9 mouse cellular contexts compared by ENCODE assay signal in the genomic region with DNA sequence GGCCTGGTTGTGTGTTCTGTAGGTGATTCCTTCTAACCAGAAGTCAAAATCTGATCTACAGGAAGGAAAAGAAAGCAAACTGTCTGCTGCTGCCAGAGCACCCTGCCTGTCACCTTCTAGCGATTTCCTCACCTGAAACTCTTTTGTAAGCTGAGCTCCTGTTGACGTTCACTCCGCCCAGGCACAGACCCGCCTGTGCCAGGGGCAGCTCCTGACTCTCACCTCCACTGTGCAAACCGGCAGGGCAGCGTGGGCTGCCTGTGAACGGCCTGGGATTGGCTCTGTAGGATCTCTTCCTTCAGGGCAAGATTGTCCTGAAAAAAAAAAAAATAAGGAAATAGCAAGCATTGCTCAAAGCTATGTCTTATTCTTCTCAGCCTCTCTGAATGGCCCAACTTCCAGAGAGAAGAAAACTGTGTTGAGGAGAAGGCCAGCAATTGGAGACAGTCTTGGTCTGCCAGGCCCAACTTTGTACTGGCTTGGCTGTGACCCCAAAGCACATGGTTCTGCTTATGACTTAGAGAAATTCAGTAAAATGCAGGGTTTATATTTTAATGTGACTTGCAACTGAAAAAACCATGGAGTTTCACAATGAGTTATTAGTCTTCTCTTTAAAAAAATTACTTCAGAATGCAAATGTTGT. TPM values are rescaled to one million over a fixed set of nuclear protein-coding genes. Genes with fewer than 3 reads are reported as not detected.
DNase-seq lines count a peak whose midpoint lies in the region; ATAC-seq and TF ChIP-seq lines count a peak whose summit lies in the region.
"Had no signal": no experiment of that assay in that cellular context is flagged by ENCODE, and none has a peak within 500 bp of the region (broad histone marks: within the 10 kb centered on the region; RNA-seq: fewer than 3 reads in every experiment).

No protein-coding gene starts in this region.

- H3K4me3 ChIP-seq in limb, embryonic 12.5 days (replicated peaks), result no peak overlapping the region
- H3K4me3 ChIP-seq in limb, embryonic 10.5 days, result no peak overlapping the region
- H3K4me3 ChIP-seq in embryonic facial prominence, embryonic 13.5 days, result no peak overlapping the region
- H3K4me3 ChIP-seq in limb, embryonic 14.5 days (replicated peaks; ENCODE audit: low read length), result no peak overlapping the region
- no peak overlapping the region for H3K4me3 ChIP-seq in stomach, embryonic 14.5 days (ENCODE audit: low read depth, low read length)
- H3K4me3 ChIP-seq in forebrain, postnatal 0 days (ENCODE audit: low read depth, low read length), result no peak overlapping the region
- H3K4me3 ChIP-seq: hindbrain, embryonic 10.5 days had no signal

- H3K9me3 ChIP-seq in limb, embryonic 12.5 days, result no peaks in the 10 kb centered on the region
- H3K9me3 ChIP-seq in limb, embryonic 10.5 days (replicated peaks), result no peaks in the 10 kb centered on the region
- H3K9me3 ChIP-seq in embryonic facial prominence, embryonic 13.5 days, result no peaks in the 10 kb centered on the region
- H3K9me3 ChIP-seq in limb, embryonic 14.5 days (ENCODE audit: control insufficient read depth, low read length), result no peaks in the 10 kb centered on the region
- no peaks in the 10 kb centered on the region for H3K9me3 ChIP-seq in stomach, embryonic 14.5 days (ENCODE audit: control insufficient read depth, low read depth, low read length)
- no peaks in the 10 kb centered on the region for H3K9me3 ChIP-seq in forebrain, postnatal 0 days (ENCODE audit: low read length)
- H3K9me3 ChIP-seq: hindbrain, embryonic 10.5 days had no signal

- no peak overlapping the region for H3K4me2 ChIP-seq in limb, embryonic 12.5 days
- no peak overlapping the region for H3K4me2 ChIP-seq in embryonic facial prominence, embryonic 13.5 days
- H3K4me2 ChIP-seq in limb, embryonic 14.5 days (replicated peaks; ENCODE audit: low read depth, low read length, severe bottlenecking), result no peak overlapping the region
- peak overlapping the region; percentile 16; the same call in 1 of the 2 replicates for H3K4me2 ChIP-seq in stomach, embryonic 14.5 days (replicated peaks; ENCODE audit: low read depth, low read length)
- H3K4me2 ChIP-seq in forebrain, postnatal 0 days (ENCODE audit: low read depth), result no peak overlapping the region

- H3K9ac ChIP-seq in limb, embryonic 12.5 days (replicated peaks), result no peak overlapping the region
- H3K9ac ChIP-seq in embryonic facial prominence, embryonic 13.5 days, result 0 out of 2 replicates have a peak overlapping the region, but pooled peaks have one; percentile 27
- no peak overlapping the region for H3K9ac ChIP-seq in limb, embryonic 14.5 days (ENCODE audit: low read depth, low read length, severe bottlenecking)
- H3K9ac ChIP-seq in stomach, embryonic 14.5 days (replicated peaks; ENCODE audit: low read depth, low read length), result no peak overlapping the region; the same call in 1 of the 2 replicates
- H3K9ac ChIP-seq in forebrain, postnatal 0 days, result no peak overlapping the region

- no peak for ATAC-seq in limb, embryonic 12.5 days (ENCODE audit: insufficient number of reproducible peaks, insufficient read depth, low FRiP score, low TSS enrichment, low read depth)
- ATAC-seq in embryonic facial prominence, embryonic 13.5 days (ENCODE audit: insufficient number of reproducible peaks, insufficient read depth, low FRiP score, low TSS enrichment, low read depth), result no peak
- no peak for ATAC-seq in limb, embryonic 14.5 days (ENCODE audit: low FRiP score, low read depth)
- no peak; the same call in 1 of the 2 replicates for ATAC-seq in stomach, embryonic 14.5 days (ENCODE audit: insufficient number of reproducible peaks, insufficient read depth, low FRiP score, low read depth)
- no peak for ATAC-seq in granulocyte monocyte progenitor cell, adult 5-6 weeks (replicated peaks; ENCODE audit: poor library complexity, severe bottlenecking)
- no peak for ATAC-seq in forebrain, postnatal 0 days

- peaks cover 25% of the 10 kb centered on the region for H3K36me3 ChIP-seq in limb, embryonic 12.5 days
- H3K36me3 ChIP-seq in limb, embryonic 10.5 days, result peaks cover 11% of the 10 kb centered on the region
- peaks cover 11% of the 10 kb centered on the region; the same call in 1 of the 2 replicates for H3K36me3 ChIP-seq in embryonic facial prominence, embryonic 13.5 days
- H3K36me3 ChIP-seq in limb, embryonic 14.5 days (ENCODE audit: control insufficient read depth, insufficient read depth, low read length), result peaks cover 10% of the 10 kb centered on the region
- no peaks in the 10 kb centered on the region; the same call in 1 of the 2 replicates for H3K36me3 ChIP-seq in stomach, embryonic 14.5 days (ENCODE audit: control insufficient read depth, insufficient read depth, low read length)
- peaks cover 11% of the 10 kb centered on the region; the same call in 1 of the 2 replicates for H3K36me3 ChIP-seq in forebrain, postnatal 0 days (ENCODE audit: insufficient read depth)

- 44% methylated on average over 7 of the region's 7 CpGs for WGBS in limb, embryonic 12.5 days
- 55% methylated on average over 7 of the region's 7 CpGs for WGBS in limb, embryonic 10.5 days
- 52% methylated on average over 7 of the region's 7 CpGs for WGBS in embryonic facial prominence, embryonic 13.5 days
- WGBS in limb, embryonic 14.5 days, result 44% methylated on average over 7 of the region's 7 CpGs
- 46% methylated on average over 7 of the region's 7 CpGs for WGBS in stomach, embryonic 14.5 days
- 82% methylated on average over 7 of the region's 7 CpGs for WGBS in forebrain, postnatal 0 days

- H3K4me1 ChIP-seq in limb, embryonic 12.5 days (replicated peaks), result peaks cover 12% of the 10 kb centered on the region
- peaks cover 14% of the 10 kb centered on the region for H3K4me1 ChIP-seq in limb, embryonic 10.5 days
- H3K4me1 ChIP-seq in embryonic facial prominence, embryonic 13.5 days, result peaks cover 37% of the 10 kb centered on the region
- peaks cover 23% of the 10 kb centered on the region for H3K4me1 ChIP-seq in limb, embryonic 14.5 days (ENCODE audit: control insufficient read depth, insufficient read depth, low read length)
- H3K4me1 ChIP-seq in stomach, embryonic 14.5 days (ENCODE audit: control insufficient read depth, insufficient read depth, low read length), result peaks cover 10% of the 10 kb centered on the region
- peaks cover 13% of the 10 kb centered on the region for H3K4me1 ChIP-seq in forebrain, postnatal 0 days (ENCODE audit: insufficient read depth)

- no peak for TF ChIP-seq POLR2A in limb, embryonic 14.5 days (IDR thresholded peaks at IDR 0.05; ENCODE audit: borderline replicate concordance, extremely low read depth, insufficient read depth, insufficient read length)

- no peaks in the 10 kb centered on the region for H3K27me3 ChIP-seq in limb, embryonic 12.5 days
- no peaks in the 10 kb centered on the region for H3K27me3 ChIP-seq in limb, embryonic 10.5 days (ENCODE audit: low read depth, poor library complexity, severe bottlenecking)
- no peaks in the 10 kb centered on the region for H3K27me3 ChIP-seq in embryonic facial prominence, embryonic 13.5 days
- H3K27me3 ChIP-seq in limb, embryonic 14.5 days (ENCODE audit: control insufficient read depth, insufficient read depth, low read length), result no peaks in the 10 kb centered on the region
- no peaks in the 10 kb centered on the region for H3K27me3 ChIP-seq in stomach, embryonic 14.5 days (ENCODE audit: control insufficient read depth, insufficient read depth, low read length)
- H3K27me3 ChIP-seq in forebrain, postnatal 0 days (ENCODE audit: insufficient read depth, low read length), result no peaks in the 10 kb centered on the region

- TF ChIP-seq CTCF in forebrain, postnatal 0 days (IDR thresholded peaks at IDR 0.05; ENCODE audit: low read depth), result no peak

- DNase-seq in limb, embryonic 10.5 days (ENCODE audit: low spot score), result no peak
- DNase-seq in limb, embryonic 14.5 days (ENCODE audit: low spot score), result no peak
- no peak for DNase-seq in forebrain, postnatal 0 days

- H3K27ac ChIP-seq in limb, embryonic 12.5 days, result 0 out of 2 replicates have a peak overlapping the region, but pooled peaks have one; percentile 25
- H3K27ac ChIP-seq in limb, embryonic 10.5 days, result no peak overlapping the region
- H3K27ac ChIP-seq in embryonic facial prominence, embryonic 13.5 days, result peak overlapping the region; percentile 86
- H3K27ac ChIP-seq in limb, embryonic 14.5 days (replicated peaks; ENCODE audit: low read depth, low read length), result peak overlapping the region; percentile 49
- peak overlapping the region; percentile 90 for H3K27ac ChIP-seq in stomach, embryonic 14.5 days (ENCODE audit: low read length)
- H3K27ac ChIP-seq in forebrain, postnatal 0 days (ENCODE audit: low read depth, low read length), result no peak overlapping the region

RNA-seq across cellular contexts. Expression of a gene that starts 25.7 kb away (rescaled TPM):
- 1.4 and 1.6 TPM in 2 replicates for polyA plus RNA-seq in limb, embryonic 12.5 days (2016; fragmentation: Nextera tagmentation; extraction: Ambion mirVana)
- polyA plus RNA-seq in limb, embryonic 10.5 days (2016; fragmentation: Nextera tagmentation; extraction: Ambion mirVana), result 0.51 and 1.4 TPM in 2 replicates
- polyA plus RNA-seq in embryonic facial prominence, embryonic 13.5 days (2015; fragmentation: Nextera tagmentation; extraction: Ambion mirVana), result 8.4 and 9.1 TPM in 2 replicates
- polyA plus RNA-seq in limb, embryonic 14.5 days (2012; rRNA removed), result 10.7 and 12.8 TPM in 2 replicates
- 19.7 and 24.0 TPM in 2 replicates for polyA plus RNA-seq in limb, embryonic 14.5 days (2014; fragmentation: Nextera tagmentation; extraction: Ambion mirVana)
- polyA plus RNA-seq in stomach, embryonic 14.5 days (2014; fragmentation: Nextera tagmentation; extraction: Ambion mirVana), result 8.6 and 8.9 TPM in 2 replicates
- 0.52 TPM in 1 of 2 replicates, not detected in the other for total RNA-seq in granulocyte monocyte progenitor cell, adult 5-6 weeks (2014; fragmentation: Nextera tagmentation)
- 0.04 and 0.21 TPM in 2 replicates for total RNA-seq in granulocyte monocyte progenitor cell, adult 5-6 weeks (2017)
- total RNA-seq in forebrain, postnatal 0 days (2014; rRNA removed), result 0.08 and 0.14 TPM in 2 replicates
- 0.05 and 0.18 TPM in 2 replicates for polyA plus RNA-seq in forebrain, postnatal 0 days (2015; fragmentation: Nextera tagmentation; extraction: Ambion mirVana)
- total RNA-seq: monocyte, adult 5-6 weeks had no signal

Comparison
In these comparisons a context has a peak if more than half of its experiments do, and no peak if none do; other contexts are left out.
1. H3K27ac ChIP-seq: peak in limb, embryonic 12.5 days (single experiment), embryonic facial prominence, embryonic 13.5 days (single experiment), limb, embryonic 14.5 days (single experiment) and stomach, embryonic 14.5 days (single experiment); none in limb, embryonic 10.5 days (single experiment) and forebrain, postnatal 0 days (single experiment).